Mouse (Mus musculus) CD4-positive helper T cell, adult 2 months (primary cell): ENCODE data around the gene Olfr373.

Experiments used
- DNase-seq: peaks from one replicate; pipeline ENCODE4 v3.0.0-alpha.2; 2012; ENCODE audit warnings: low read depth, missing footprints, low spot score

Gene Olfr373

GRCm38 (mm10) chr8:72133507-72133906, 50.5 kb downstream of the Olfr373 start:
- no peak for DNase-seq

- DNase-seq: peak; percentile 86
These were observed 51.9 kb downstream of the Olfr373 start, which contains the start of gene Tpm4 for GRCm38 (mm10) chr8:72134756-72135445. Tpm4 (plus strand) TSS chr8:72134975.

- peak; percentile 70 for DNase-seq
These were observed 52.7 kb downstream of the Olfr373 start for GRCm38 (mm10) chr8:72135446-72136301.

GRCm38 (mm10) chr8:72136302-72136978, 53.5 kb downstream of the Olfr373 start:
- peak; percentile 97 for DNase-seq

GRCm38 (mm10) chr8:72137431-72137830, 54.5 kb downstream of the Olfr373 start:
- peak; percentile 13 for DNase-seq

GRCm38 (mm10) chr8:72138456-72138855, 55.5 kb downstream of the Olfr373 start:
- no peak for DNase-seq

- DNase-seq: peak; percentile 26
These were observed 60.4 kb downstream of the Olfr373 start for GRCm38 (mm10) chr8:72143256-72143824.

GRCm38 (mm10) chr8:72144345-72144975, 61.5 kb downstream of the Olfr373 start:
- no peak for DNase-seq

GRCm38 (mm10) chr8:72145511-72145910, 62.5 kb downstream of the Olfr373 start:
- DNase-seq: no peak

GRCm38 (mm10) chr8:72146056-72146455, 63.1 kb downstream of the Olfr373 start:
- no peak for DNase-seq

- no peak for DNase-seq
These were observed 63.6 kb downstream of the Olfr373 start for GRCm38 (mm10) chr8:72146556-72146955.

- DNase-seq: no peak
These were observed 64.3 kb downstream of the Olfr373 start for GRCm38 (mm10) chr8:72147266-72147665.

GRCm38 (mm10) chr8:72149056-72149455, 66.1 kb downstream of the Olfr373 start:
- no peak for DNase-seq

GRCm38 (mm10) chr8:72151418-72152078, 68.6 kb downstream of the Olfr373 start:
- no peak for DNase-seq
